Mouse (Mus musculus) left cerebral cortex, postnatal 14 days (tissue): ENCODE measurements around the gene Ankrd28. TPM values are rescaled to one million over a fixed set of nuclear protein-coding genes. Genes with fewer than 3 reads are reported as not detected.
"Not testable (repeated sequence)": the region's sequence is repeated elsewhere in the genome, so short reads cannot be mapped to it uniquely, and the experiment has no call there.

ENCODE experiments used
- DNase-seq, 2 experiments: peaks; one replicate each; pipeline ENCODE4 v3.0.0; 2021 to 2022; ENCODE audit warnings: low spot score in 2 of 2, mixed read lengths in 1 of 2
- intact Hi-C: fragments of 180-260 bp; cut with DNase I; formaldehyde crosslinking; loops from one replicate; pipeline ENCODE4 v1.15.1; 2025
- long read RNA-seq, 2 experiments: library from polyadenylated mRNA; stranded (forward); transcript quantifications; one replicate each; pipeline ENCODE4 v2.0.0; 2021
- total RNA-seq, 2 experiments: library from RNA; stranded (reverse); gene quantifications; 2 replicates each; pipeline ENCODE4 v1.2.3; 2021

The Ankrd28 gene
- total RNA-seq, result 10 to 100 TPM; 46.8 to 54.8 TPM
- long read RNA-seq, experiment 1, full-length matches to known transcripts, result 7 of 18 reads
- long read RNA-seq, experiment 1, partial matches to known transcripts, result 1 of 18 reads
- long read RNA-seq, experiment 1, other reads (novel, unspliced or antisense), result 10 of 18 reads
- long read RNA-seq, experiment 2, full-length matches to known transcripts, result 1 of 13 reads
- long read RNA-seq, experiment 2, partial matches to known transcripts, result 3 of 13 reads
- long read RNA-seq, experiment 2, other reads (novel, unspliced or antisense), result 9 of 13 reads

- intact Hi-C loops, result loop anchor here (5.0 kb wide), 1 partner anchor 102 kb away; no protein-coding TSS in a partner anchor
- DNase-seq, result peak; percentile 94 to 95
Observed at GRCm38 (mm10) chr14:31830571-31831369, at the start of gene Ankrd28. Ankrd28 (minus strand) TSS chr14:31830651.

DNA sequence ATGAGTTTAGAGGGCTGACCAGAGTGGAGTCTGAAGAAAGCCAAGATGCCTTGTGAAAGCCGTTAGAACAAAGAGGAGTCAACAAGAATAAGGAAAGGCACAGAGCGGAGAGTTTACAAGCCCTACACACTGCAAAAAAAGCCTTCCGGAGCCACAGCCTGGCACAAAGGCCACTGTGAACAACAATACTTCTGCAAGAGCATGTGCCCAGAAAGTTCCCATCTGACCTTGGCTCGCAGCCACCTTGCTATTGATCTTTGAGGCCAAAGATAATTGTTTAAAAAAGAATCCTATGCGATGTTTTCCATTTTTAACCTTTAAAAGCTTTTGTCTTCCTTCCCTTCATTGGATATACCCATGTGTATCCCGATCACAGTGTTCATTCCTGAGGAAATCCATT, 49.0 kb upstream of the Ankrd28 start:
- intact Hi-C loops, result no loop called here
- DNase-seq, result no peak

- no peak for DNase-seq
- intact Hi-C loops, result no loop called here
Observed at GRCm38 (mm10) chr14:31872130-31872529, 41.7 kb upstream of the Ankrd28 start.

- no peak for DNase-seq
- intact Hi-C loops, result no loop called here
Observed at GRCm38 (mm10) chr14:31870436-31870835, 40.0 kb upstream of the Ankrd28 start.

GRCm38 (mm10) chr14:31868591-31868990, 38.1 kb upstream of the Ankrd28 start:
- DNase-seq, result no peak
- intact Hi-C loops, result no loop called here

GRCm38 (mm10) chr14:31866366-31866765, 35.9 kb upstream of the Ankrd28 start:
- intact Hi-C loops, DNase-seq: not testable (repeated sequence)

- intact Hi-C loops, result no loop called here
- DNase-seq, result no peak
Observed at GRCm38 (mm10) chr14:31858679-31859078, 28.2 kb upstream of the Ankrd28 start.

DNA sequence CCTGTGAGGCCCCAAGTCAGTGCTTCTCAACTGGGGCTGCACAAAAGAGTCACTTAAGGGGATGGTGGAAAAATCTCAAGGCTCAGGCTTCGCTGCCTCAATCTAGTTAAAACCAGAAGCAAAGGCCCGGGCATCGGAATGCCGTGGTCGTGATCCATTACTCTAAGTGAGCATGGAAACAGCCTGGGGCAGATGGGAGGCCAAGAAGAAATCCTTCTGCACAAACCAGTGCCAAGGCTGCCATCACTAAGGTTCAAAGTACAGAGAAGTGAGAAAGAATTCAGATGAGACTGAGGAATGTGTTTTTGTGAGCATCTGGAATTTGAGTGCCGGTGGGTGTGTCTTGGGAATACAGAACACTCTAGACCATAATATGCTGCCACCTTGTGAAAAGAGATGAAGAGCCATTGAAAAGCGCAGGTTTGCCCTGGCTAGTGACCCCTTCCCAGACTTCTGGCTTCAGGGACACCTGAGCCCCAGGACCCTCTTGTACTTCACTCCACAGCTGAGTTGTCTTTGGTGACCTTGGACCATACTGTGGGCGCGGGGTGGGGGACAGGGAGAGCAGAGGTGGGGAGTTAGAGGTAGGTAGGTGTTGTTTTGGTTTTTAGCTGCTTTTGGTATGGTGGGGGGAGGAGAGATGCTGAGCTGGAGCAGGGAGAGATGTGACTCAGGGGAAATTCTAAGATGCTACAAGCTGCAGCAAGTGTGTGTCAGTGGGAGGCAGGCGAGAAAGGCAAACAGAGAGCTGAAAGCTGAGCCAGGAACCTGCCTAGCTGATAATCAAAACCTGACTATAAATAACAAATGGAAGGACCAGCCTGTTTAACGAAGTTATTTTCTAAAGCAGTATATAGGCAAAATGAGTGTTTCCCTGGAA, 26.9 kb upstream of the Ankrd28 start:
- intact Hi-C loops, result no loop called here

DNA sequence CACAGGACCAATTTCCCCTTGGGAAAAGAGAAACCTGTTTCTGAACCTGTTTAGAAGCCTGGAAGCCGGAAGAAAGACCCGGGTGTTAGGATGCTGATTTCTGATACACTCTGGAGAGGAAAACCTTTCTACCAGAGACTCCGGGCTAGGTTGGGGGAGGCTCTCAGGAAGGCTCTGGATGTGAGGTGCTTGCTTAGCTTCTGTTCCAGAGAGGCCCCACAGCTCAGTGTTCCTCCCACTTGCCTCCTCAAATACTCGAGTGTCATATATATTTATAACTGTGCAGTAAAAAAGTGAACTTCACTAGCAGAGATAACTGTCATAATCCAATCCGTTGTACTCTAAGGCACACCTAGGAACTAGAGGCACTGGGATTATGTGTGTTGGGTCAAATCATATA, 25.6 kb upstream of the Ankrd28 start:
- peak; percentile 46 to 60 for DNase-seq
- intact Hi-C loops, result no loop called here

More for the DNA sequence above, 26.9 kb upstream of the Ankrd28 start:
- DNase-seq, result peak; percentile 69 to 84

- intact Hi-C loops, result no loop called here
- peak; percentile 44 to 63 for DNase-seq
Observed at GRCm38 (mm10) chr14:31854667-31855066, 24.2 kb upstream of the Ankrd28 start.

GRCm38 (mm10) chr14:31843571-31843970, 13.1 kb upstream of the Ankrd28 start:
- no peak for DNase-seq
- intact Hi-C loops, result no loop called here

- intact Hi-C loops, result loop anchor here (5.0 kb wide), 1 partner anchor 100 kb away; no protein-coding TSS in a partner anchor
- DNase-seq, result no peak
Observed at GRCm38 (mm10) chr14:31832022-31832421, 1.6 kb upstream of the Ankrd28 start.

DNA sequence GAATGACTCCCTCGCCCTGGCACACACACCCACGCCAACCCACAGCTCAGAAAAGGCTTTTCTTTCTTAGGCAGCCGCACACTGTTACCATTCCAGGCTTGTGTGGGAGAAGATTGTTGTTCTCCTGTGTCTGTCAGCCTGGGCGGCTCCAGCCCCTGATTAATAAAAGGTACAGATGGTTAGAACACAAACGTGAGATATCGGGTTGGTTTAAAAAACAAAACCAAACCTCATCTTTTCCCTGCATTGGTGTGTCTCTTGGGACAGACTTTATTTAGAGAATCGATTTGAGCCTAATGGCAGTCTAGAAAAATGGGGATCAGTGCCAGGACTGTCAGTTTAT, 890 bp upstream of the Ankrd28 start:
- intact Hi-C loops, result loop anchor here (5.0 kb wide), 1 partner anchor 101 kb away; no protein-coding TSS in a partner anchor
- peak; percentile 34 to 65 for DNase-seq

- peak; percentile 48 to 55 for DNase-seq
- intact Hi-C loops, result loop anchor here (5.0 kb wide), 1 partner anchor 102 kb away; no protein-coding TSS in a partner anchor
Observed at GRCm38 (mm10) chr14:31829761-31830562, 489 bp downstream of the Ankrd28 start.

DNA sequence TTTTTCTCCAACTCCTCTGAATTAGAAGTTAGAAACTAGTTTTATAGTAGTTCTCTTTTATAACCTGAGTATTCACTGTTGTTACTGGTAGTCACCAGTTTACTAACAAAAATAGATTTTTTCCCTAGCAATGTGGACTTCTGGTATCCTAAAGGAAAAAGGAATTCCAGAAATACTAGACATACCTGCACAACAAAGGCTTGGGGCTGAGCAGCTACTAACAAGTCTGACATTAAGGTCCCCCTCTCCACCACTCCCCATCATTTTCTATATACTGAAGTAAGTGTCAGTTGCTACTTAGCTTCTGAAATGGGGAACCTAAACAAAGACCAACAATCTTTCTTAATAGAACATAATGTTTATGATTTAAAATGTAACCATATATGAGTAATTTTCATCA, 3.2 kb downstream of the Ankrd28 start:
- no peak for DNase-seq
- intact Hi-C loops, result no loop called here

DNA sequence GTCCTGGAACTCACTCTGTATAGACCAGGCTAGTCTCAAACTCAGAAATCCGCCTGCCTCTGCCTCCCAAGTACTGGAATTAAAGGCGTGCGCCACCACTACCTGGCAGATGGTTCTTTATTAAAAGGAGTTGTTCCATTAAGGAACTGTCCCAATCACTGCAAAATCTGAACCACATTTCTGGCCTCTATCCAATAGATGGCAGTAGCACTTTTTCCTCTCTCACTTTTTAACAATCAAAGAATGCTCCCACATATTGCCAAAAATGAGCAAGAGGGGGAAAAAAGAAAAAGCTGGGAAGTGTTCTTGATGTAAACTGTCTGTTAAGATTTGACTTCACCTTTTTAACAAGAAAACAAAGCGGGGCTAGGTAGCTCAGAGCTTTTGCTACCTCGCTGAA, 20.5 kb downstream of the Ankrd28 start:
- intact Hi-C loops, result no loop called here
- no peak for DNase-seq

DNA sequence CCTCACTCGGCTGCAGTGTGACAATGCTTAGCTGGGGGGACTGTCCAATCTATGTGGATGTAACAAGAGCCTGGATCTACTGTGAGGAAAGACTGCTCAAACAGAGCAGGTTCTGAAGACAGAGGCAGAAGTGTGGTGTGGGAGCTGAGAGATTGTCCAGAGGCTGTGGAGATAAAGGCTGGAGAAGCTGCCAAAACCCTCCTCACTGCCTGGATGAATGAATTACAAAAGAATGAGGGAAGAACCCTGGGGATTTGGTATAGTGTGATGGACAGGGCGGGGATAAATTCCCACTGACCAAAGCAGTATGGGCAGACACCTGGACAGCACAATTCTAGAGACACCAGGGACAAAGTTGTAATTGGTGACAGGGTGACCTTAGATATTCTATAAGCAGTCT, 26.7 kb downstream of the Ankrd28 start:
- intact Hi-C loops, result no loop called here
- DNase-seq, result no peak

DNA sequence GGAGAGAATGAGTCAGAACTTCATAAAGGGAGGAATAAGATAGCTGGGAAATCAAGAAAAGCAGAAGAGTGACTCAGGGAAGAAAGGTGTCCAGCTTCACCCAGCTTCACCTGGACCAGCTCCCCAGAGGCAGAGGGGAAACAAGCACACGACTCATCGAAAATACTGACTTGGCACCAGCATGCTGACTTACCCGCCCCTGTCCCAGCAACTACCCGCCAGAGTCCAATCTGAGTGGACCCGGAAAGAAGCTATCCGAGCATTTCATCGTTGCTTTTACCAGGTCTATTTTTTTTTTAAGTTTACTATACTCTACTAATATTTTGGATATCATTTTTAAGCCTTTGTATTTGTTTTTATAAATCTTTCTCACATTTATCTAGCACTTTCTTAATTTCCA, 29.5 kb downstream of the Ankrd28 start:
- intact Hi-C loops, result no loop called here
- no peak for DNase-seq

- intact Hi-C loops, result no loop called here
- no peak for DNase-seq
Observed at GRCm38 (mm10) chr14:31800446-31800845, 30.0 kb downstream of the Ankrd28 start.
